Mouse (Mus musculus) MEL (cell line): ENCODE results near the gene Epo.

Source experiments
- CHD1 ChIP-seq: IDR thresholded peaks from 2 replicates; pipeline ENCODE4 v1.6.1; 2012; ENCODE audit warnings: low read depth, mild to moderate bottlenecking, inconsistent platforms, low read length, improper control_type of control experiment
- CHD2 ChIP-seq: IDR thresholded peaks from 2 replicates; pipeline ENCODE4 v1.6.1; 2011; ENCODE audit warnings: low read length, improper control_type of control experiment
- CTCF ChIP-seq, 3 experiments: IDR thresholded peaks in 2 of 3; conservative IDR thresholded peaks in 1 of 3; 2 replicates each; pipeline ENCODE4 v1.5.1; 2011 to 2012; ENCODE audit warnings: low read length in 3 of 3, low read depth in 2 of 3, mild to moderate bottlenecking in 2 of 3, improper control_type of control experiment in 1 of 3, inconsistent platforms in 1 of 3, mixed read lengths in 1 of 3, moderate library complexity in 1 of 3; ENCODE audit not compliant: control insufficient read depth in 1 of 3, insufficient read depth in 1 of 3, poor library complexity in 1 of 3, severe bottlenecking in 1 of 3
- EP300 ChIP-seq, 2 experiments: IDR thresholded peaks; 2 replicates each; pipeline ENCODE4 v1.6.1; 2011; ENCODE audit warnings: improper control_type of control experiment in 2 of 2, low read length in 2 of 2, low read depth in 1 of 2, mild to moderate bottlenecking in 1 of 2
- GATA1 ChIP-seq: IDR thresholded peaks from 2 replicates; pipeline ENCODE4 v1.6.1; 2011; ENCODE audit warnings: low read depth, low read length, improper control_type of control experiment
- HCFC1 ChIP-seq: IDR thresholded peaks from 2 replicates; pipeline ENCODE4 v1.6.1; 2012; ENCODE audit warnings: low read depth, mild to moderate bottlenecking, inconsistent platforms, low read length, improper control_type of control experiment, moderate library complexity
- MAFK ChIP-seq: IDR thresholded peaks from 2 replicates; pipeline ENCODE4 v1.6.1; 2011; ENCODE audit warnings: low read depth, mild to moderate bottlenecking, low read length, improper control_type of control experiment, borderline replicate concordance
- NELFE ChIP-seq: IDR thresholded peaks from 2 replicates; pipeline ENCODE4 v1.6.1; 2011; ENCODE audit warnings: low read depth, low read length, improper control_type of control experiment
- USF2 ChIP-seq, 2 experiments: IDR thresholded peaks; 2 replicates each; pipeline ENCODE4 v1.6.1; 2011 to 2012; ENCODE audit warnings: improper control_type of control experiment in 2 of 2, low read length in 2 of 2, borderline replicate concordance in 1 of 2, inconsistent platforms in 1 of 2, low read depth in 1 of 2, mild to moderate bottlenecking in 1 of 2; ENCODE audit not compliant: insufficient read depth in 1 of 2

DNA sequence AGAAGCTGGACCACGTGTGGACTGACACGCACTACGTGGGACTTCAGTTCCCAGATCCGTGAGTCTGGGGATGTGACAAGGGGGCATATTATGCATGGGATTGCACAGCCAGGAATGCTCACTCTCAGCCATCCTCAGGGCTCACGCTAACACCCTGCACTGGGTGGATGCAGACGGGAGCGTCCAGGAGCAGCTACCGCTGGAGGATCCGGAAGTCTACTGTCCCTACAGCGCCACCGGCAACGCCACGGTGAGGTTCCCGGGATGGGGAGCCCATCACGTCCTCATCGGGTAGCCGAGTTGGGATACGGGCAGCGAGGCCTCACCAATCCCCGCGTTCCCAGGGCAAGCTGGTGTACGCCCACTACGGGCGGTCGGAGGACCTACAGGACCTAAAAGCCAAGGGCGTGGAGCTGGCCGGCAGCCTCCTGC, 41.4 kb upstream of the Epo start:
- TF ChIP-seq EP300 (IDR thresholded peaks at IDR 0.05; ENCODE audit: low read depth in 1 of 2, low read length in 2 of 2) (no peak), CHD2 (no peak), MAFK (no peak), CTCF (IDR thresholded peaks at IDR 0.05 in 2 of 3, conservative IDR thresholded peaks at IDR 0.05 in 1 of 3; ENCODE audit: control insufficient read depth in 1 of 3, insufficient read depth in 1 of 3, low read depth in 2 of 3, low read length in 3 of 3, poor library complexity in 1 of 3, severe bottlenecking in 1 of 3) (no peak), GATA1 (no peak), HCFC1 (no peak), CHD1 (no peak), NELFE (no peak), USF2 (IDR thresholded peaks at IDR 0.05; ENCODE audit: borderline replicate concordance in 1 of 2, insufficient read depth in 1 of 2, low read depth in 1 of 2, low read length in 2 of 2) (no peak)
